Mouse (Mus musculus): ENCODE measurements around the gene Olfr1281.

DNA sequence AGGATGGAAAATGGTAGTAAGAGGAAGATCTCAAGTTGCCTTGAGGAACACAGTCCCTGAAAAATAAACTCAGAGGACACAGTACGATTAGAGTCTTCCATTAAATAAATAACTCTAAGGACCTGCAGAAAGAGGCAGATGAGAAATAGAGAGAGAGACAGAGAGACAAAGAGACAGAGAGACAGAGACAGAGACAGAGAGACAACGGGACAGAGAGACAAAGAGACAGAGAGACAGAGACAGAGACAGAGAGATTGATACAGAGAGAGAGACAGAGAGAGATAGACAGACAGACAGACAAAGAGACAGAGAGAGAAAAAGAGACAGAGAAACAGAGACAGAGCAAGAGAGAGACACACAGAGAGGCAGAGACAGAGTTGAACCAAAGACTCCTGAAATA lies 9.7 kb downstream of the Olfr1281 start, which contains the start of gene Olfr1282:
- TF ChIP-seq CTCF (IDR thresholded peaks at IDR 0.05; ENCODE audit: low read depth, low read length) (no peak), GATA1 (IDR thresholded peaks at IDR 0.05; ENCODE audit: borderline replicate concordance, low read length) (no peak)

Measured in G1E (cell line).